Mouse (Mus musculus) gastrocnemius, adult 8-10 months (tissue): ENCODE measurements around the gene Grin2b. TPM values are rescaled to one million over a fixed set of nuclear protein-coding genes. Genes with fewer than 3 reads are reported as not detected.
A peak's percentile ranks its signal among the peaks of the same experiment; 100 is the strongest.
"Not testable (repeated sequence)": the region's sequence is repeated elsewhere in the genome, so short reads cannot be mapped to it uniquely, and the experiment has no call there.

ENCODE experiments used
- DNase-seq, 2 experiments: peaks; one replicate each; pipeline ENCODE4 v3.0.0; 2022; ENCODE audit warnings: low spot score in 2 of 2
- total RNA-seq, 4 experiments: library from RNA; stranded (reverse); gene quantifications; 2 replicates each; pipeline ENCODE4 v1.2.4; 2022

Gene Grin2b
- total RNA-seq, 4 experiments from 2014 or later = 0.04 to 0.19 (median 0.06) TPM

DNA sequence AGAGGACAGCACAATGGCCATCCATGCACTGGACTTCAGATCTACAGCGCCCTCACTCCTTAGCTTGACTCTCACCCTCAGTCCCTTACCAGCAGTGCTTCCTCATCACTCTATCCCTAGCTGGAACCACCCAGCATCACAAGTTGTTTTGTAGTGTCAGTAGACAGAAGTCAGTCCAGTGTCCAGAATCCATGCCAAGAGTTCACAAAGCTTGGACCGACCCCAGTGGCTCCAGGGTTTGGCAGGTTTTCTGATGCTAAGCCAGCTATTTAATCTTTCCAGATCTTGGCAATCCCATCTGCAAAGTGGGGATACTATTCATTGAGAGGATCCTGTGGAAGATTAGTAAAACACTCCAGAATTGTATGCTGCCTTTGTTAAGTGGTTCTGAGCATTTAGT is 355.9 kb downstream of the Grin2b start:
- DNase-seq = no peak

DNA sequence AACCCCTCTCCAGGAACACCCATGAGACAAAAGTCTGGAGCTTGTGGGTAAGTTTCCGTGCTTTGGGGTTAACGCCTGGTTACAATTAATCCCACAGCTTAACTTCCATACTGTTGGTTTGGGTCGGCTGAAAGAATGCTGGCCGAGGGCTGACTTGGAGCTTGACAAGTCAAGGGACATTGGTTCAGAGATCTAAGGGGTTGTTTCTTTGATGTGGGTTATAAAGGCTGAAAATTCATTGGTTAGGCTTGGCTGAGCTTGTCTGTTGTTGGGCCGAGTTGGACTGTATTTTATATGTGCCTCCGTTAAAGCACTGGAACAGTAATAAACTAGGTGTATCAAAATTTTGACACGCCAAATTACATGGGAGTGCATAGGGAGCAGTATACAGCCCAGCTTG is 359.6 kb downstream of the Grin2b start:
- DNase-seq = no peak

DNA sequence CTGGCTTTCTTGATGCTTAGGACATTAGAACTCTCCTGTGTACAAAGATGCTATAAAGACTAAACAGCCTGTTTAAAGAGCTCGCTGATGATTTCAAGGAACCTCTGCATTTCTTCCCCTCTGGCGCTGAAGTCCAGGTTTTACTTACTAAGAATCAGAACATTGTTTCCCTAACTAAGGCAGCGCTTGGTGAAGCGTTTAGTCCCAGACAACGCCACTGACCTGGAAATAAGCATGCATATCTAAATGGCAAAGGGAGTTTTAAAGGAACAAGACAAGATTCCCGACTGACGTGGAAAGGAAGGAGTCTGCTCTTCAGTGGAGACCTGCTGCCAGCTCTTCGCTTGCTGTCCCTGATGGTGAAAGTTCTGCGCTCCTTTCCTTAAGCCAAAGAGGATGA is 367.9 kb downstream of the Grin2b start:
- DNase-seq = no peak

DNA sequence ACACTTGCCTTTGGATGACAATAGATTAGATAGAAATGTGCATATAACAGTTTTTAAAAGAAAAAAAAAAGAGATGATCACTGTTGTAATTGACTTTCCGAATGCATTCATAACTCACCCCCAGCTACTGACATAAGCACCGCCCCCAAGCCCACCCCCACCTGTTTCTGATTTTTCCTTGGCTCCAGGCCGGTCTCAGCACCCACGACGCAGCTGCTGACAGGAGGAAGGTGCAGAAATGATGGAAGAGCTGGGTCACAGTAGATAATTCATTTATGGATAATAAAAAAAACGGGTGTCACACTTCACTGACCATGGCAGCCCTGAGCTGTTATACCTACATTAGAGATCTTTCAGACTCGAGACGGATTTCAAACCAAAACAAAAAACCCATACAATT is 373.4 kb downstream of the Grin2b start:
- DNase-seq = no peak

DNA sequence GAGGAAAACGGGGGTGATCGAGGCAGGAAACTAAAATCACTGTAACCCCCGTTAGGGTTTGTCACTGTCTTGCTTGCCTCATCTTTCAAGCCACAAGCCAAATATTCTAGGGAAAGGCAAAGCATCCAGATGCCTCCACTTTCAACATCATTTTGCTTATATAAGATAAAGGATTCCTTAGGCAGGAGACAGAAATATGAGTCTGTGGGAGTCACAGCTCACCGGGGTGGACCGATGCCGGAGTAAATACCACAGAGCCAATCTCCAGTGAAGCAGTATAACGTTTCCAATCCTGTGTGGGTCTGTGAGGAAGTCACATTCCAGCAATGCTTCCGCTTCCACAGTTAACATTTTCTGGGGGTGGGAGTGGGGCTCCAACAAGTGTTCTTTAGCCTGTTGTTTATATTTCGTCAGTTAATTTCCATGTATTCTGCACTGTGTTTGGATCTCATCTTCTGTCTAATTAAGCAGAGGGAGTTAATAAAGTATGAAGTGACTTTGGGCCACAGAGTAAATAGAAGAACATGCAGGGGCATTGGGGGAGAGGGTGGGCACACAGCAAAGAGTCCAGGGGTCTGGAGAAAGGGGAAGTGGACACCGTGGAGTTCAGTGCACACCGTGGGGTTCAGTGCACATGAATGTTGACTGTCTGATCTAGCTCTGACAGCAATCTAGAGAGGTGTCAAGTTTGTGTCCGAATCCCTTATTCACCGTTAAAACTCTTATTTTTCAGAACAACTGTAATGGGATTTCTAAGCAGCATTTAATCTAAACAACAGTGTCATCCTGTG is 374.9 kb downstream of the Grin2b start:
- no peak for DNase-seq

DNA sequence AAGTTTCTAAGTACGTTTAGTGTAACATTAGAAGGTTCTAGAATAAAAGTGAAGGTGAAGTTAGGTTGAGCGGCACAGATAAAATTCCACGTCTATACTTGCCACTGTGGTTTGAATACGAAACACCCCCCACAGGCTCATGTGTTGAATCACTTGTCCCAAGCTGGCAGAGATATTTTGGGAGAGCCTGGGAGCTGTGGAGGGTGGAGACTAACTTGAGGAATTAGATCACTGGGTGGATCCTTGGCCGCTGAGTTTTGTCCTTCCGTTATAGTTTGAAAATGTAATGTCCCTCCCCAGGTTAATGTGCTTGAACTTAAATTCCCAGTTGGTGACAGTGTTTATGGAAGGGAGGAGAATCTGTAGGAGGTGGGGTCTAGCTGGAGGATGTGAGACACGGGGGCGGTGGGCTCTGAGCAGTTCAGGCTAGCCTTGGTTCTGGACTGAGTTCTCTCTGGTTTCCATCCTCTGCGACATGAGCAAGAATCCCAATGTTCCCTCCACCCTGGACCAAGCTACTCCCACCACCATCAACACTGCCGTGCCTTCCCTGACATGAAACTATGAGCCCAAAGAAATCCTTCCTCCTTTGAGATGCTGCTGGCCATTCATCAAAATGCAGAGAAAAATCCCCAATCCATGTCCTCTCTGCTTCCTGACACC is 375.8 kb downstream of the Grin2b start:
- DNase-seq = no peak

DNA sequence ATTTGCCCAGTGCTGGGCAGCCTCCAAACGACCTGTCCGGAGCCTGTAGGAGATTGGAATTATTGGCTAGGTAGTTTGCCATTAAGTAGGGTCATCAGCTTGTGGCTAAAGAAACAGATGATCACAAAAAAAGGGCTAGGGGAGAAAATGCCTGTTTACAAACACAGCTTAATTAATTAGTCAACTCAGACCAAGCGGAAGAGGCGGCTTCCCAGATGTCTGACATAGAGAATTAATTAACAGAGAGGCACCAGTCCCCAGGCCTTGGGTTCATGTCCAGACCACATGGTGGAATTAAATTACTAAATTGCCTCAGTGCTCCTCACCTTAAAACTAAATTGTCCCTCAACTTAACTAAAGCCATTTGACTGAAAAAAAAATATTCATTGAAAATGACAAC is 376.4 kb downstream of the Grin2b start:
- DNase-seq = no peak

DNA sequence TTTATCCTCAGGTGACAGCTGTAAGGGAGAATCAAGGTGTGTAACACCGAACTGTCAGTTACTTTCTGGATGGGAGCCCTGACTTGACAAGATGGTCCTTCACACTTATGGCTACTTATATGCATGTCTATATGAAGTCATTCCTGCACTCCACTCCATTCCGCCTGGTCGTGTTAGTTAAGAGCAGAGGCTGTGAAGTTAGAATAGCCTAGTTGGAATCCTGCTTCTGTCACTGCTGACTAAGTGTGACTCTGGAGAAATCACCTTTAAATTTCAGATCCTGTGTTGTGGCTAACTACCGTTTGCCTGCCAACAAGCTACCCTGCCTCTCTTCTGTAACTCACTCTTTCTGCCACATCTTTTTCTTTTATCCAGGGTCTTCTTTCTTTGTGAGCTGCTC is 381.9 kb downstream of the Grin2b start:
- no peak for DNase-seq

DNA sequence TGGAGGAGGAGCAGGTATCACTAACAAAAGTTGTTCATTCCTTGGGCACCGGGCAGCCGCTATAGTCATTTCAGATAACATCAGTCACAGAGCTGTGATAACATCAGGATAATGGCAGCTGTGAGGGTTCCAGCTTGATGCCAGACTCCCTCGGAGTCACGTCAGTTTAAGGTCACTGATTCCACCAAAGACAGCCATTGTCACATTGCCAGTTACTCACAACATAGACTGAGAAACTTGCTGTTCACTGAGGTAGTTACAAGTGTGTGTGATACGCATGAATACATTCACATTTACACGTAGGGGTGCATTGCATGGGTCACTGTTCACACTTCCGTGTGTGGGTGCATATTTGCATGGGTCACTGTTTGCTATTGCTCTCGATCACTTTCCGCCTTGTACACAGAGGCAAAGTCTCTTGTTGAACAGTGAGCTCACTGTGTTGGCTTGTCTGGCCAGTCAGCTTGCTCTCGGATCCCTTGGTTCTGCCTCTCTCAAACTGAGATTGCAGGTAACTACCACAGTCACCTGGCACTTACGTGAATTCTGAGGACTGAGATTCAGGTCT is 383.6 kb downstream of the Grin2b start:
- no peak for DNase-seq

DNA sequence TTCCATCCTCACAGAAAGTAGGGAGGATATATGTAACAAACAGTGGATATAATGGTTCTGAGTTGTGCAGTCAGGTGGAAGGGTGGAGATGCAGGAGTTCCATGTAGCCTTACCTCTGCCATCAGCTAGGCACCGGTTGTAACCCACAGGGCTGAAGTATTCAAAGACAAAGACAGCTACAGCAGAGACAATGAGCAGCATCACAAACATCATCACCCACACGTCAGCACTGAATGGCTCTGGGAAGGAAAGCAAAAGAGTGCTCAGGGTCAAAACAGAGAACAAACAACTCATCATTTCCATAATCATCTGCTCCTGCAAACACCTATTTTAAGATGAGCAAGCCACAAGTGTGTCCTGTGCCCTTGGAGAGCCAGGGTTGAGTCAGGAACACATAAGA is 398.6 kb downstream of the Grin2b start:
- no peak for DNase-seq

DNA sequence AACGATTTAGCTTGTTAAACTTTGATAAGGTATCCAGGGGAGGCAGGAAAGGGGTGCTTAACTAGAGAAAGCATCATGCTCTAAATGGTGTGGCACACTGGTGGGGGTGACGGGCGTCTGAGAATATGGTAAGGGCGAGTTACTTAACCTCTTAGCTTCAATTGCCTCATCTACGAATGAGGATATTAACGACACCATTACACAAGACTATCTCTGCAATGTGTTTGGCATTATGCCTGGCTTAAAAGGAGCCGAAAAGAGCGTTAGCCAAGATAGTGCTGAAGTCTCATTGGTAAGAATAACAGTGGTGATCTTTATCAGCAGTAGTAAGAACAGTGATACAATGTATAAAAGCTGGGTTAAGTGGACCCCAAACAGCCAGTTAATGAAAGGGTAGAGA is 405.7 kb downstream of the Grin2b start:
- DNase-seq = no peak

DNA sequence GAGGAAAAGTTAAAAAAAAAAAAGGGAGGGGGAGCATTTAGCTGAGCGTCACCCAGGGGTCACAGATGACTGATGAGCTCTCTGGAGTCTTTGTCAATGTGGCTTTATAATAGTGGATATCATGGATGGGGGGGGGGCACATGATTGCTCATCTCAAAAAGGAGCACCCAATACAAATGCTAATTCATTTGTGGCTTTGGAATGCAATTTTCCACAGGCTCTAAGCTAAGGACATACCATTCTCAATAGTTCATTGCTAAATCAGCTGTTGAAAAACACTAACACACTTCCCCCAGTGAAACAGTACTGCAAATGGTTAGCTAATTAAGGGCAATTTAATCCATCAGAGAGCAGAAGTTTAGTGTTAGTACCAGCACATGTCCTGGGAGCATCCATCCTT is 414.6 kb downstream of the Grin2b start:
- DNase-seq = no peak

DNA sequence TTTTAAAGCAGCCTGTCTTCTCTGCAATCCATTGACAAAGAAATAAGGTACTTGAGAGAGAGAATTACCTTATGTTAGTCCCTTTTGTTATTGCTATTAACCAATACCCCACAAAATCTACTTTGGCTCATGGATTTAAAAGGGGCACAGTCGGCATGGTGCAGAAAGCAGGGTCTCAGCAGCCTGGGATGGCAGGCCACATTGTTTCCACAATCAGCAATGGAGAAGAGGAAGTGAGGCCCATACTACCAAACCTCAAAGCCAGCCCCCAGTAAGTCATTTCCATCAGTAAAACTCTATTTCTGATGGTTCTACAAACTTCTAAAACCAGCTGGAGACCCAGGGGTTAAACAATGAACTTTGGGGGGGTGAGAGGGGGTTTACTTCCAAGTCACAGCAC is 417.2 kb downstream of the Grin2b start:
- no peak for DNase-seq

DNA sequence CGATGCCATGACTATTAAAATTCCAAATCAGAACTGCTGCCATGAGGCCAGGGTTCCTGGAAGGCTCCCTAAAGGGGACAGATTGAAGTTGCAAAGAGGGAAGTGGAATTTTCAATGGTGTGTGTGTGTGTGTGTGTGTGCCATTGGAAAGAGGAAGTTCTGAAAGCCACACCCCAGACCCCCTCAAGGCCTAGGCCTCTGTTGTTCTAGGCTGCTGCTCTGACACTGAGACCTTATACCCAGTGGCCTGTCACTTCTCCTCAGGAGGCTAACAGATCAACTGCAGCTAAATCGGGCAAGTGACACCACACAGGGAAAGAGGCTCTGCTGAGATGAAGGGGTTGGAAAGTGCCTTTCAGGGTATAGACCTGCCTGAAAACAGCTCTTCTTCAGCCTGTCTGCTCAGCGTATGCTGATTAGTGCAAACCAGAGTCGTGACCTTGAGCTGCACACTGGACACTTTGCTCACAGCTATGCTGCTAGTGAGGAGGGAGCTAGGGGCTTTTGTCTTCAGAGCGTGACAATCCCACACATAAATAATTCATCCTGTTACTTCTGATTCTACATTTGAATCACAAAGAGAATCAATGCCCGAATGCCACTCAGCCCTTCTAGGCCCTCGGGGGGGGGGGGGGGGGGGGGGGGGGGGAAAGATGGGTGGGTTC is 424.8 kb downstream of the Grin2b start:
- no peak for DNase-seq

DNA sequence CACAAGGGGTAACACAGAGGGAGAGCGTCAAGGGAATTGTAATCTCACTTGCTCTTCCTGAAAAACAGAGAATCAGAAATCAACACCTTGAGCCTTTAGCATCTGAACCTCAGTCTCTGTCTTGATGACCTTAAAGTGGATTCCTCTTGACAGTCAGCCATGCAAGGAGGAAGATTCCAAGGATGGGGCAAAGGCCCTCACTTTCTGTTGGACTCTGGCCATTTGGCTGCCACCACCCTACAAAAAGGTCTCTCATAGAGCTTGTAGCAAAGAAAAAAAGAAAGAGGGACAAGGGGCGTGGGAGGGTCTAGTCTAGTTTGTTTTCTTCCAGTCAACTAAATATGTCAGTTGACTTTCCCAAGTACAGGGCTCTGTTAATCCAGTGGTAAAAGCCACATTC is 427.7 kb downstream of the Grin2b start:
- no peak for DNase-seq

DNA sequence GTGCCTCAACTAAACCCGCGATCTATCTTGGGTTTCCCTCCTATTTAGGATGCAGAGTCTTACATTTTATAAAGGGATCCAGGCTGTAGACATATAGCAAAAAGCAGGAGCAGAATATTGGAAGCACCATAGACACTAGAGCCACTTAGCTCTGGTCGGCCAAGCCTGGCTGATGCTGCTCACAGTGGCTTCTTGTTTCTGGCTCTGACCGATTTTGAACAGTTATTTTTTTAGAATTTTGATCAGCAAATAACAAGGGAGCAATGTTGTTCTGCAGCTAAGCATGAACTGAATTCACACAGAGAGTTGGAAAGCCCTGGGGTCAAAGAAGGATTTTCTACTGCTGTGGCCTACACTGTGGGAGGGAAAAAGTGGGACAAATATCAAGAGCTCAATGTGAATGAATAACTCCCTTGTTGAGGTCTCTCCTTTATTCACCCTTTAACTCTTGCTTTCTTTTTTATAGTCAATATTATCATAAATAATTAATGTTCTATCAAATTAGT is 439.0 kb downstream of the Grin2b start:
- no peak for DNase-seq

DNA sequence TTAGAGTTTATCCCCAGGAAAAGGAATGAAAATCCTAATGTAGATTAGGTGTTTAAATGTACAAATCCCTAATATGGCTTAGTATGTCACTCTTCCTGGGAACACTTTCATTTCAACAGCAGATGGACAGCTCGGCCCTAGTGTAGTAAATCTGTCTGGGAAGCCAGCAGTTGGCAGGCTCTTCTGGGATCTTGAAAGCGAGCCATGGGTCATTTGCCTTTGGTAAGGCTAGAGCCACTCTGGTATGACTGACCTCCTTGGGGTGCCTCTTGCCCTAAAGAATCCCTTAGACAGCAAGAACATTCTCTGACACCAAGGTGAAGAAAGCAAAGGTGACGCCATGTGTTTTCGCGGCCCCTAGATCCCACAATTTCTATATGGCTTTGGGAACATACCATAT is 446.2 kb downstream of the Grin2b start:
- peak in 1 of 2 experiments; percentile 28 for DNase-seq

DNA sequence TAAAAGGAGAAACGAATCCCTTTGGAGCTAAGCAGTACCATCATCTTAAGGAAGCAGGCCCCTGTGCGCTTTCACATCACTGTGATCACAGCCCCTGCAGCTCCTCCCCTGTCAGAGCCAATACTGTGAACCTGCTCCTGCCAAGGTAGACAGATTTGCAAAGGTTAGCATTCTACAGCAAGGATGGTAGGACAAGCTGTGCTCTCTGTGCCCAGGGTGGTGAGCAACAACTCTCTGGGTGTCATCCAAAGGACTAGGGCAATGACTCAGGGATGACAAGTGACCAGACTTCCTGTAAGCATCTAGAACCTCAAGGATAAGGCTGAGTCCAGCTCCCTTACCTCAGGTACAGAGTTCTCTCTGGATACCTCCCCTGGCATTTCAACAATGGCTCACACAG is 451.6 kb downstream of the Grin2b start:
- DNase-seq = no peak

DNA sequence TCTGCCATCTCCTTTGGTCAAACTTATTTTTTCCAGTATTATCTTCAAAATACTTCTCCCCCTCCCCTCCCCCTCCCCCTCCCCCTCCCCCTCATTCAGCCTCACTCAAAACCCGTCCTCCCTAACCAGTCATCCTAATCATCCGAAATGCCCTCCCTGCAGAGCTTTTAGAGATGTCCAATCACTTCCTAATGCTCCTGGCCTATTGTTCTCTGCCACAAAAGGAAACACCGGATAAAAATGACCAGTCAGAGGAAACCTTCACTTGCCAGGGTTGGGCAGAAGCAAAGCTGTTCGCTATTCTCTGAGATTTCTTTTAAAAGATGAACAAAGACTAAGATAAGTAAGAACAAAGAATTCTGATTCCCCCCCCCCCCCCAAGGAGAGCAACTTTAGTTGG is 458.4 kb downstream of the Grin2b start:
- no peak for DNase-seq

DNA sequence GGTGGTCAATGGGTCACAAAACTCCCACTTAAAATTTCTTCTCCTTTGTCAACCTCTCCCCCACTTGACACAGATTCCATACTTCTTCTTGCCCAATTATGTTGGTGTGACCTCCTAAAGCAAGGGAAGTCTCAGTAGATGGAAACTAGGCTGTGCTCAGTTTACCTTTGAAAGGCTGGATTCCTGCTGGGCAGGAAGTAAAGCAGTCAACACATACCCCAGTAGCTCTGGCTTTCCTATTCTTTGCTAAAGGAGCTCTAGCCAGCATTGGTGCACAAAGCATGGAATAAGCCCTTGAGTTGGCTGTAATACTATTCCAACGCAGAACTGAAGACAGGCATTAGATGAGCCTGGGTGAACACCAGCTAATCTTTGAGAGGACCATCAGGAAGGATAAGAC is 459.1 kb downstream of the Grin2b start:
- DNase-seq = no peak

DNA sequence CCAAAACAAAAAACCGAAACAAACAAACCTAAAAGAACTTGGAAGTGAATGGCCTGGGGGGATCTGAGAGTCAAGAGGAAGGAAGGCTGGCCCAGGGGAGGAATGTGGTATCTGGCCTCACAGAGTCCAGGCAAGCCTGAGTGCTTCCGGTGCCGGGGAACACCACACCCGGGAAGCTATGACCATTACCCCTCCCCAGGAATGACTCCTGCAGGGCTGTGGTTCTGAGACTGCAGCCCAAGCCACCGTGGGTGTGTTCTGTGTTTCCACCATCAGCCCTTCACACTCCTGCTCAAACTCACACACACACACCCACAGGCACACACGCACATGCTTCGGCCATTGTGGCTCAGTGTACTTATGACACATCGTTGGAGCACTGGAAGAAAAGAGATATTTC is 459.6 kb downstream of the Grin2b start:
- no peak for DNase-seq

DNA sequence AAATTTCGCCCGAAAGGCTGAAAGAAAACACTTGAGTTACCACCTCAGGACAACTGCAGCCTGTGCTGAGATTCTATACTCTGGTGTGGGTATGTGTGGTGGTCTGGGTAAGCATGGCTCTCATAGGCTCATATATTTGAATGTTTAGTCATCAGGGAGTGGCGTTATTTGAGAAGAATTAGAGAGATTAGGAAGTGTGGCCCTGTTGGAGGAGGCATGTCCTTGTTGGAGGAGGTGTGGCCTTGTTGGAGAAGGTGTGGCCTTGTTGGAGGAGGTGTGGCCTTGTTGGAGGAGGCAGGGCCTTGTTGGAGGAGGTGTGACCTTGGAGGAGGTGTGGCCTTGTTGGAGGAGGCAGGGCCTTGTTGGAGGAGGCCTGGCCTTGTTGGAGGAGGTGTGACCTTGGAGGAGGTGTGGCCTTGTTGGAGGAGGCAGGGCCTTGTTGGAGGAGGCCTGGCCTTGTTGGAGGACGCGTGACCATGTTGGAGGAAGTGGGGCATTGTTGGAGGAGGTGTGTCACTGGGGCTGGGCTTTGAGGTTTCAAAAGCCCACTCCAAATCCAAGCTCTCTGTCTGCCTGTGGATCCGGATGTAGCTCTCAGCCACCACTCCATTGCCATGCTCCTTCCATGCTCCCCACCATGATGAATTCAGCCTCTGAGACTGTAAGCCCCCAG is 466.3 kb downstream of the Grin2b start:
- DNase-seq = not testable (repeated sequence)
